ENCODE assay signal across 25 mouse cellular contexts in the genomic region with DNA sequence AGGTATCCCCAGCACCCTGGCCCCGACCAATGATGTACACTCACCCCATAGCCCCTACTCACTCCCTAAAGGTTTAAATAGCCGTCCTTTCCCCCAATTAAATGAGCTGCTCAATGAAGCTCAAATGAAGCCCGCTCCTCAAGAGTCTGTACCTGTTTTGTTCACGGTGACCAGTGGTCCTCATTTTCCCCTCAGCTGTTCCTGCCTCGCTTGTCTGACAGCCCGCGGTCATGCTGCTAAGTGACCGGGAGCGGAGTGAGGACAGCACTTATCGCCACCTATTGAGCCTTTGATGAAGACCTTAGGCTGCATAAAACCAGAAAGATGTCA.
"Had no signal": no experiment of that assay in that cellular context is flagged by ENCODE, and none has a peak within 500 bp of the region (broad histone marks: within the 10 kb centered on the region; RNA-seq: fewer than 3 reads in every experiment).

No protein-coding gene starts in this region.

- H3K4me2 ChIP-seq: embryonic facial prominence, embryonic 12.5 days; embryonic facial prominence, embryonic 13.5 days; embryonic facial prominence, embryonic 15.5 days; forebrain, embryonic 12.5 days; forebrain, embryonic 13.5 days; forebrain, embryonic 15.5 days had no signal

- H3K4me3 ChIP-seq: embryonic facial prominence, embryonic 10.5 days; embryonic facial prominence, embryonic 12.5 days; embryonic facial prominence, embryonic 13.5 days; embryonic facial prominence, embryonic 15.5 days; erythroblast, embryonic 14.5 days; forebrain, embryonic 10.5 days; forebrain, embryonic 12.5 days; forebrain, embryonic 13.5 days; forebrain, embryonic 15.5 days; gastrocnemius, adult 2 months; heart, adult 2 months had no signal

- DNase-seq: cerebellum, adult 8-10 months; cerebellum, adult 9-10 months; cerebellum, adult 9-11 months; cerebellum, postnatal 10 days; cerebellum, postnatal 14 days; cerebellum, postnatal 25 days; cerebellum, postnatal 36 days; embryo, embryonic 11 days; forebrain, postnatal 0 days; gastrocnemius, adult 2 months; gastrocnemius, postnatal 10 days; gastrocnemius, postnatal 14 days; gastrocnemius, postnatal 25 days; gastrocnemius, postnatal 36 days; heart, adult 18-20 months; heart, adult 2 months had no signal

- H3K27ac ChIP-seq: embryonic facial prominence, embryonic 10.5 days; embryonic facial prominence, embryonic 12.5 days; embryonic facial prominence, embryonic 13.5 days; embryonic facial prominence, embryonic 15.5 days; forebrain, embryonic 10.5 days; forebrain, embryonic 12.5 days; forebrain, embryonic 13.5 days; forebrain, embryonic 15.5 days; gastrocnemius, adult 2 months; heart, adult 2 months had no signal

- H3K36me3 ChIP-seq: embryonic facial prominence, embryonic 10.5 days; embryonic facial prominence, embryonic 12.5 days; embryonic facial prominence, embryonic 13.5 days; embryonic facial prominence, embryonic 15.5 days; forebrain, embryonic 10.5 days; forebrain, embryonic 12.5 days; forebrain, embryonic 15.5 days had no signal

- H3K9me3 ChIP-seq: embryonic facial prominence, embryonic 10.5 days; embryonic facial prominence, embryonic 15.5 days; forebrain, embryonic 10.5 days; forebrain, embryonic 12.5 days; forebrain, embryonic 13.5 days; forebrain, embryonic 15.5 days had no signal

- H3K27me3 ChIP-seq: embryonic facial prominence, embryonic 12.5 days; embryonic facial prominence, embryonic 13.5 days; embryonic facial prominence, embryonic 15.5 days; forebrain, embryonic 12.5 days; forebrain, embryonic 13.5 days; forebrain, embryonic 15.5 days had no signal

- H3K4me1 ChIP-seq: embryonic facial prominence, embryonic 15.5 days; forebrain, embryonic 13.5 days; forebrain, embryonic 15.5 days had no signal

- H3K9ac ChIP-seq: embryonic facial prominence, embryonic 12.5 days; embryonic facial prominence, embryonic 13.5 days; embryonic facial prominence, embryonic 15.5 days; forebrain, embryonic 12.5 days; forebrain, embryonic 13.5 days; forebrain, embryonic 15.5 days; forebrain, postnatal 0 days had no signal
